Mouse (Mus musculus): ENCODE results near the gene Mdk. TPM values are rescaled to one million over a fixed set of nuclear protein-coding genes. Genes with fewer than 3 reads are reported as not detected.

The Mdk gene
- polyA plus RNA-seq, 1 experiment = 156 TPM

GRCm38 (mm10) chr2:91975581-91976541, 43.8 kb upstream of the Mdk start, which contains the start of gene Dgkz:
Dgkz (minus strand) TSS chr2:91975864.
- Histone ChIP-seq H3K27me3 (ENCODE audit: control insufficient read depth, insufficient read depth, low read length, poor library complexity, severe bottlenecking) (0 out of 2 replicates have a peak, but pooled peaks cover 6% of the 10 kb centered on the region), H3K27ac (ENCODE audit: insufficient read depth, low read length) (no peak within 1 kb of the TSS), H3K4me1 (ENCODE audit: control insufficient read depth, insufficient read depth, low read length) (peaks cover 3% of the 10 kb centered on the region), H3K9me3 (replicated peaks; ENCODE audit: control insufficient read depth, insufficient read depth, low read length, poor library complexity, severe bottlenecking) (no peaks in the 10 kb centered on the region), H3K9ac (ENCODE audit: low read depth, poor library complexity, severe bottlenecking) (peak within 1 kb of the TSS; percentile 28), H3K4me3 (ENCODE audit: low read depth, low read length) (peak within 1 kb of the TSS; percentile 56), H3K36me3 (ENCODE audit: control insufficient read depth, insufficient read depth, low read length, poor library complexity, severe bottlenecking) (no peaks in the 10 kb centered on the region)
- TF ChIP-seq EP300 (IDR thresholded peaks at IDR 0.05; ENCODE audit: insufficient read depth, low read depth, low read length) (no peak; the same call in 1 of the 2 replicates), CTCF (IDR thresholded peaks at IDR 0.05; ENCODE audit: low read depth, low read length) (no peak), POLR2A (IDR thresholded peaks at IDR 0.05; ENCODE audit: insufficient read depth, low read length) (no peak)

DNA sequence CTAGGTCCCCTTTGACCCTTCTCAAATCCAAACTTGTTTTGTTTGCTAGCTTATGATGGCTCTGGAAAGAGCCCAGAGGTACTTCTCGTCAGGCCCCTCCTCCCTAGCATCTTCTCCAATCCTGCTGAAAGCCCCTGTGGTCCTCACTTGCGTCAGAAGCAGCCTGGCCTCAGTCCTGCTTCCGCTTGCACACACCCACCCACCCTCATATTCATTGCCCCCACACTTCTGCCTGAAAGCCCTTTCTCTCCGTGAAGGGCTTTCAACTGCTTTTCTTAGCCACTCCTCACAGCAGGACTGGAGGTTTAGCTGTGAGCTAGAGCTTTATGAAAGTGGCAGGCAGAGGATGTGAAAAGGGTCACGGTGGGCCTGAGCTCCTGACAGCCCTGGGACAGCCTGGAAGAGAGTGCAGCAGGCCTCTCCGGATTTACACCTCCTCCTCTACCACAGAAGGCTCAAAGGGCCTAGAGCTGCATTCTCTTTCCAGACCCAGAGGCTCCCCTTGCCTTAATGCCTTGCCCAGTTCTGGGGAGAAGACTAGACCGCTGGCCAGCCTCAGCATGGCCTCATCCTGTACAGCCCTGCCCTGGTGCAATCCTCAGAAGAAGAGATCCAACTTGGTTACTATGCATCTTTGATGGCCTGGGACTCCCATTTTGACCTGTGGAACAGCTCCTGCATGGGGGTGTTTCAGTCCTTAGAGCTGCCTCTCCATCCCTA, 41.5 kb upstream of the Mdk start:
- H3K9me3 ChIP-seq (replicated peaks; ENCODE audit: control insufficient read depth, insufficient read depth, low read length, poor library complexity, severe bottlenecking) = no peaks in the 10 kb centered on the region
- no peak for TF ChIP-seq CTCF (IDR thresholded peaks at IDR 0.05; ENCODE audit: low read depth, low read length)
- no peak for TF ChIP-seq POLR2A (IDR thresholded peaks at IDR 0.05; ENCODE audit: insufficient read depth, low read length)
- no peak for TF ChIP-seq EP300 (IDR thresholded peaks at IDR 0.05; ENCODE audit: insufficient read depth, low read depth, low read length)
- H3K36me3 ChIP-seq (ENCODE audit: control insufficient read depth, insufficient read depth, low read length, poor library complexity, severe bottlenecking) = no peaks in the 10 kb centered on the region
- H3K9ac ChIP-seq (ENCODE audit: low read depth, poor library complexity, severe bottlenecking) = no peak overlapping the region
- no peak overlapping the region for H3K4me3 ChIP-seq (ENCODE audit: low read depth, low read length)
- 0 out of 2 replicates have a peak, but pooled peaks cover 6% of the 10 kb centered on the region for H3K27me3 ChIP-seq (ENCODE audit: control insufficient read depth, insufficient read depth, low read length, poor library complexity, severe bottlenecking)
- H3K27ac ChIP-seq (ENCODE audit: insufficient read depth, low read length) = no peak overlapping the region
- peaks cover 4% of the 10 kb centered on the region for H3K4me1 ChIP-seq (ENCODE audit: control insufficient read depth, insufficient read depth, low read length)

DNA sequence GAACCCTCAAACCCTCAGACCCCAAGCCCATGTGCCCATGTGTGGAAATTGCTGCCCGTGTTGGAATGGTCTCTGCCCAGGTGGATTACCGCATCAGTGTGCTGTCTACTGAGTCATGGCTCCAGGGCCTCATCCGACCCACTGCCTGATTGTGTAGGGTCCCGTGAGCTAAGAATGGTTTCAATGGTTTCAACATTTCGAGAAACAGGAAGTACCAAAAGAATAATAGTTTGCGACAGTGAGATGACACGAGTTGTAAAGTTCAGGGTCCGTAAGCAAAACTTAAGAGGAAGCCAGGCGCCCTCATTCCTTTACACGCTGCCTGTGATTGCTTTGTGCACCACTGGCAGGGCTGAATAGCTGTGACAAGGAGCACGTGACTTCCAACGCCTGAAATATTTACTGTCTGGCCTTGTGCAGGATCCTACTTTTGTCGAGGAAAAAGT, 40.0 kb upstream of the Mdk start:
- Histone ChIP-seq H3K36me3 (ENCODE audit: control insufficient read depth, insufficient read depth, low read length, poor library complexity, severe bottlenecking) (no peaks in the 10 kb centered on the region), H3K27ac (ENCODE audit: insufficient read depth, low read length) (no peak overlapping the region), H3K9me3 (replicated peaks; ENCODE audit: control insufficient read depth, insufficient read depth, low read length, poor library complexity, severe bottlenecking) (no peaks in the 10 kb centered on the region), H3K9ac (ENCODE audit: low read depth, poor library complexity, severe bottlenecking) (0 out of 2 replicates have a peak overlapping the region, but pooled peaks have one; percentile 12), H3K4me1 (ENCODE audit: control insufficient read depth, insufficient read depth, low read length) (peaks cover 4% of the 10 kb centered on the region), H3K4me3 (ENCODE audit: low read depth, low read length) (no peak overlapping the region), H3K27me3 (ENCODE audit: control insufficient read depth, insufficient read depth, low read length, poor library complexity, severe bottlenecking) (0 out of 2 replicates have a peak, but pooled peaks cover 6% of the 10 kb centered on the region)
- TF ChIP-seq EP300 (IDR thresholded peaks at IDR 0.05; ENCODE audit: insufficient read depth, low read depth, low read length) (no peak), POLR2A (IDR thresholded peaks at IDR 0.05; ENCODE audit: insufficient read depth, low read length) (no peak), CTCF (IDR thresholded peaks at IDR 0.05; ENCODE audit: low read depth, low read length) (no peak)

DNA sequence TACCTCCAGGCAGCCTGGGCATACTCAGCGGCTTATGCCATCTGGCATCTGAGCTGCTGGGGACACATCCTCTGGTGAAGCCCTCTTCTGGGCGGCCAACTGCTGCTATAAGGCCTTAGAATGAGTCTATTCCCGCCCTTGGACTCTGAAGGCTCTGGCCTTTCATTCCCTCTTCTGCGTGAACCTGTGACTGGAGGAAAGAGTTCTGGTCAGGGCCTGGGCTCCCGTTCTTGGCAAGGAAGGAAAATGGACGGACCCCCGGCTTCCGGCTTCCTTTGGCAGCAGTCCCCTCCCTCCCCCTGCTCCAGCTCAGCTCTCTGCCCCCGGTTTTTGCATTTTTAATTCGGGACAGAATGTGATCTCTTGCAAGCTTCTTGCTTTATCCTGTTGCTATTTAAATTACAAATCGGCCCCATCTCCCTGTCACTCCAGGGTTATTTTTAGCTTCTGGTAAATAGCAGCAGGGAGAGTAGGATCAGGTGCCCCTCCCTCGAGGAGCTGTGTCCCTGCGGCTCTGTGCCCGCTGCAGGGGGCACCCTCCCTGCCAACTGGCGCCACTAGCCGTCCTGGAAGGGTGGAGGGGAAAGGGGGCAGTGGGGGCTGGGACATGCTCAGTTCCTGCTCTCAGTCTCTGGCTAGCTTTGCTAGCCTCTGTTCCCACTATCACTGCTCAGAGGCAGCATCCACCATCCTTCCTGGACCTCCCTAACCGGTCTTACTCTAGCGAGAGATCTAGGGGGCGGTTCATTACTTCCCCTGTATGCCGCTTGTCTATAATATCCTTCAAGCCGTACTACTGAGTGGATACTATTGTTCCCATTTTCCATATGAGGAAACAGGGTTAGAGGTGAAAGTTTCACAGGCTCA, 39.4 kb upstream of the Mdk start:
- no peaks in the 10 kb centered on the region for H3K9me3 ChIP-seq (replicated peaks; ENCODE audit: control insufficient read depth, insufficient read depth, low read length, poor library complexity, severe bottlenecking)
- no peak overlapping the region; the same call in 1 of the 2 replicates for H3K4me3 ChIP-seq (ENCODE audit: low read depth, low read length)
- no peaks in the 10 kb centered on the region for H3K36me3 ChIP-seq (ENCODE audit: control insufficient read depth, insufficient read depth, low read length, poor library complexity, severe bottlenecking)
- H3K9ac ChIP-seq (ENCODE audit: low read depth, poor library complexity, severe bottlenecking) = 0 out of 2 replicates have a peak overlapping the region, but pooled peaks have one; percentile 12
- 0 out of 2 replicates have a peak, but pooled peaks cover 6% of the 10 kb centered on the region for H3K27me3 ChIP-seq (ENCODE audit: control insufficient read depth, insufficient read depth, low read length, poor library complexity, severe bottlenecking)
- TF ChIP-seq CTCF (IDR thresholded peaks at IDR 0.05; ENCODE audit: low read depth, low read length) = no peak
- no peak for TF ChIP-seq POLR2A (IDR thresholded peaks at IDR 0.05; ENCODE audit: insufficient read depth, low read length)
- 0 out of 2 replicates have a peak, but pooled peaks have one; percentile 36 for TF ChIP-seq EP300 (IDR thresholded peaks at IDR 0.05; ENCODE audit: insufficient read depth, low read depth, low read length)
- H3K27ac ChIP-seq (ENCODE audit: insufficient read depth, low read length) = no peak overlapping the region
- H3K4me1 ChIP-seq (ENCODE audit: control insufficient read depth, insufficient read depth, low read length) = peaks cover 4% of the 10 kb centered on the region

DNA sequence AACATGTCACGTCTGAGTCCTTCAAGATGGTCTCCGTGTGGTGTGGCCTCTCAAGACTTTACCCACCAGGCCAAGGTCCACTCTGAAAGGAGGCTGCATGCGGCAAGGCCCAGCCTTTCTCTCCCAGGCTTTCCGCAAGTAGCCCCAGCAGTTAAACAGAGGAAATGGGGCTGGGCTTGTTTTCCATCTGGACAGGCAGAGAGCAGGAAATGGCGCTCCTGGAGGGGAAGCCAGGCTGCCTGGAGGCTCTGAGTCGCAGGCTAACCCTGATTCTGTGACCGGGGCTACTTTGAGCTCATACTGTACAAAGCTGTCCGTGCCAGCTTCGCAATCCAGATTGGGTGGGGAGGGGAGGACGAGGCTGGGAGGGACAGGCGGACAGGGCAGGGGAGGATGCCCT, 35.9 kb upstream of the Mdk start:
- no peak for TF ChIP-seq CTCF (IDR thresholded peaks at IDR 0.05; ENCODE audit: low read depth, low read length)
- TF ChIP-seq EP300 (IDR thresholded peaks at IDR 0.05; ENCODE audit: insufficient read depth, low read depth, low read length) = no peak
- TF ChIP-seq POLR2A (IDR thresholded peaks at IDR 0.05; ENCODE audit: insufficient read depth, low read length) = no peak
- no peaks in the 10 kb centered on the region for H3K9me3 ChIP-seq (replicated peaks; ENCODE audit: control insufficient read depth, insufficient read depth, low read length, poor library complexity, severe bottlenecking)
- no peaks in the 10 kb centered on the region for H3K27me3 ChIP-seq (ENCODE audit: control insufficient read depth, insufficient read depth, low read length, poor library complexity, severe bottlenecking)
- H3K36me3 ChIP-seq (ENCODE audit: control insufficient read depth, insufficient read depth, low read length, poor library complexity, severe bottlenecking) = no peaks in the 10 kb centered on the region
- no peak overlapping the region for H3K4me3 ChIP-seq (ENCODE audit: low read depth, low read length)
- H3K4me1 ChIP-seq (ENCODE audit: control insufficient read depth, insufficient read depth, low read length) = peaks cover 9% of the 10 kb centered on the region
- no peak overlapping the region for H3K27ac ChIP-seq (ENCODE audit: insufficient read depth, low read length)
- no peak overlapping the region for H3K9ac ChIP-seq (ENCODE audit: low read depth, poor library complexity, severe bottlenecking)
